Mouse (Mus musculus) olfactory bulb, adult 2 months (tissue): Measurements from ENCODE around the gene Apbb2.

ENCODE experiments used
- CTCF ChIP-seq: fragments of 200-500 bp; IDR thresholded peaks from 2 replicates; pipeline ENCODE4 v1.5.1; 2012; ENCODE audit warnings: low read depth, mild to moderate bottlenecking, low read length, moderate library complexity; ENCODE audit not compliant: insufficient read depth
- POLR2A ChIP-seq: fragments of 200-500 bp; IDR thresholded peaks from 2 replicates; pipeline ENCODE4 v1.6.1; 2012; ENCODE audit warnings: mild to moderate bottlenecking, low read depth, low read length, moderate library complexity; ENCODE audit not compliant: insufficient read depth

- no peak for TF ChIP-seq CTCF
- TF ChIP-seq POLR2A, result no peak
Observed at GRCm38 (mm10) chr5:66384114-66384513, 234.5 kb downstream of the Apbb2 start.
